Mouse (Mus musculus) midbrain, embryonic 16.5 days (tissue): ENCODE results near the gene Vamp9. TPM values are rescaled to one million over a fixed set of nuclear protein-coding genes. Genes with fewer than 3 reads are reported as not detected.
A peak's percentile ranks its signal among the peaks of the same experiment; 100 is the strongest.

Source experiments
- ATAC-seq: fragments of 200-750 bp; cut with Nextera tagmentation; 2 replicates; pipeline ENCODE4 v1.8.0; 2017; ENCODE audit warnings: moderate TSS enrichment
- H3K27ac ChIP-seq: fragments of 300-500 bp; sonication (generic); 2 replicates; pipeline ENCODE4 v1.5.1; 2014; ENCODE audit warnings: mild to moderate bottlenecking, low read length, mixed read lengths
- H3K27me3 ChIP-seq: fragments of 300-500 bp; sonication (generic); 2 replicates; pipeline ENCODE4 v1.6.1; 2014; ENCODE audit warnings: low read depth, low read length, mixed read lengths; ENCODE audit not compliant: control insufficient read depth, insufficient read depth
- H3K36me3 ChIP-seq: fragments of 300-500 bp; sonication (generic); 2 replicates; pipeline ENCODE4 v1.6.1; 2014; ENCODE audit warnings: mild to moderate bottlenecking, low read length, moderate library complexity, mixed read lengths; ENCODE audit not compliant: control insufficient read depth, insufficient read depth
- H3K4me1 ChIP-seq: fragments of 300-500 bp; sonication (generic); 2 replicates; pipeline ENCODE4 v1.6.1; 2014; ENCODE audit warnings: mild to moderate bottlenecking, low read length, mixed read lengths; ENCODE audit not compliant: control insufficient read depth, insufficient read depth
- H3K4me2 ChIP-seq: fragments of 300-500 bp; sonication (generic); 2 replicates; pipeline ENCODE4 v1.6.1; 2014; ENCODE audit warnings: mild to moderate bottlenecking, low read length, mixed read lengths
- H3K4me3 ChIP-seq: fragments of 300-500 bp; sonication (generic); 2 replicates; pipeline ENCODE4 v1.5.1; 2014; ENCODE audit warnings: low read depth, mild to moderate bottlenecking, low read length, moderate library complexity, mixed read lengths
- H3K9ac ChIP-seq: fragments of 300-500 bp; sonication (generic); 2 replicates; pipeline ENCODE4 v1.6.1; 2014; ENCODE audit warnings: low read depth, low read length, mixed read lengths
- H3K9me3 ChIP-seq: fragments of 300-500 bp; sonication (generic); replicated peaks from 2 replicates; pipeline ENCODE4 v1.6.1; 2014; ENCODE audit warnings: mild to moderate bottlenecking, low read length, mixed read lengths; ENCODE audit not compliant: control insufficient read depth, poor library complexity, severe bottlenecking
- WGBS: fragments of 180-500 bp; shearing (Covaris S2); extraction: QIAGEN DNeasy Blood & Tissue Kit; methylation state at CpG from one replicate; pipeline ENCODE4 v1.1.7; 2014; 5-methylcytosine and 5-hydroxymethylcytosine counted together
- polyA plus RNA-seq: library from polyadenylated mRNA; unstranded; fragments of >200 nt; fragmentation: Nextera tagmentation; extraction: Ambion mirVana; gene quantifications from 2 replicates; pipeline ENCODE4 v1.2.1, GENCODE M21; 2015

The Vamp9 gene
- polyA plus RNA-seq, 1 experiment from 2014 or later = 1.0 TPM

DNA sequence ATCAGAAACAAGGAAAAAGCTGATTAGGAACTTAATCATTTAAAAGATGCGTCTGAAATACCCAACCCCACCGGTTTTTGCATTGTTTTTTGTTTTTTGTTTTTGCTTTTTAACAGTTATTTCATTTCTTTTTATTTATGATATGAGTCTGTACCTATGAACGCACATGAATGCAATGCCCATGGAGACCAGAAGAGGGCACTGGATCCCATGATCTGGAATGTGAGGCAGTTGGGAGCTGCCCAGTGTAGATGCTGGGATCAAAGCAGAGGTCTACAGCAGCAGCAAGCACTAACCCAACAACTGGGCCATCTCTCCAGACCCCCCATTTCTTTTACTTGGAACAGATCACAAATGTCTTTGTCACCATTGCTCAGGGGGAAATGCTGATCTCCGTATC is 21.9 kb downstream of the Vamp9 start:
- H3K4me2 ChIP-seq = no peak overlapping the region
- H3K9ac ChIP-seq = no peak overlapping the region
- no peak overlapping the region for H3K4me3 ChIP-seq
- H3K36me3 ChIP-seq = no peaks in the 10 kb centered on the region
- no peaks in the 10 kb centered on the region for H3K4me1 ChIP-seq
- 44% methylated on average over 4 of the region's 4 CpGs for WGBS
- no peak for ATAC-seq
- no peaks in the 10 kb centered on the region for H3K9me3 ChIP-seq
- H3K27me3 ChIP-seq = no peaks in the 10 kb centered on the region
- no peak overlapping the region for H3K27ac ChIP-seq

DNA sequence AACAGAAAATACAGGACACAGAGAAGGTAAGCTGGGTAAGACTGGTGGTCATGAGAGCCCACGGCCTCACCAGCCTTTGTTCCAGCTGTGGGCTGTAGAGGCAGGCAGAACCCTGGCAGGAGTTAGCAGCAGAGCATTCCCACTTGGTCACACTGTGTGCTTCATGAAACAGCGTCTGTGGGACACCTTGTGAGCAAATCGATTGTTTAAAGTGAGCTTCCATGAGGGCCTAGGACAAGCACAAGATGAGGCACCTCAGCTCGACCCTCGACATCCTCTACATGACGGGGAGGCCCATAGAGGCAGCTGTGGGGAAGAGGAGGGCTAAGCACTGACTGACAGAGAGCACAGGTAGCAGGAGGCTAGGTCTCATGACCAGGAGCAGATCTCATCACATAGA is 25.9 kb downstream of the Vamp9 start:
- Histone ChIP-seq H3K36me3 (no peaks in the 10 kb centered on the region), H3K27me3 (no peaks in the 10 kb centered on the region), H3K4me2 (no peak overlapping the region), H3K4me1 (no peaks in the 10 kb centered on the region), H3K27ac (no peak overlapping the region), H3K9ac (no peak overlapping the region), H3K9me3 (no peaks in the 10 kb centered on the region), H3K4me3 (no peak overlapping the region)
- WGBS = 85% methylated on average over 6 of the region's 6 CpGs
- ATAC-seq = no peak

DNA sequence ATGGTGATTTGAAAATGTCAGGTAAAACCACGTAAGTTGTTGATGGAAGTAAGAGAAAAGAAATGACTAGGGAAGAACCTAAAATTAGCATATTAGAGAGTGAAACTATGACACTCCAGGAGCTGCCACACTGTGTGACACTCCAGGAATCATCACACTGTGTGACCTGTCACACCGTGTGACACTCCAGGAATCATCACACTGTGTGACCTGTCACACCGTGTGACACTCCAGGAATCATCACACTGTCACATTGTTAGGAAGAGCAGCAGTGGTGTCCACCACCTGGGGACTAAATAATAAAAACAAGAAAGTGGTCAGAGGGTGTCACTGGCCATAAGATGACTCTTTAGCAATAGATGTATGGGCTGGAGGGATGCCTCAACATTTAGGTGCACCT is 33.4 kb downstream of the Vamp9 start:
- Histone ChIP-seq H3K4me2 (no peak overlapping the region), H3K27me3 (no peaks in the 10 kb centered on the region), H3K36me3 (no peaks in the 10 kb centered on the region), H3K9me3 (peaks cover 4% of the 10 kb centered on the region; the same call in 1 of the 2 replicates), H3K4me1 (no peaks in the 10 kb centered on the region; the same call in 1 of the 2 replicates), H3K4me3 (no peak overlapping the region), H3K9ac (no peak overlapping the region), H3K27ac (no peak overlapping the region)
- peak; percentile 79 for ATAC-seq
- WGBS = 67% methylated on average over 3 of the region's 3 CpGs

DNA sequence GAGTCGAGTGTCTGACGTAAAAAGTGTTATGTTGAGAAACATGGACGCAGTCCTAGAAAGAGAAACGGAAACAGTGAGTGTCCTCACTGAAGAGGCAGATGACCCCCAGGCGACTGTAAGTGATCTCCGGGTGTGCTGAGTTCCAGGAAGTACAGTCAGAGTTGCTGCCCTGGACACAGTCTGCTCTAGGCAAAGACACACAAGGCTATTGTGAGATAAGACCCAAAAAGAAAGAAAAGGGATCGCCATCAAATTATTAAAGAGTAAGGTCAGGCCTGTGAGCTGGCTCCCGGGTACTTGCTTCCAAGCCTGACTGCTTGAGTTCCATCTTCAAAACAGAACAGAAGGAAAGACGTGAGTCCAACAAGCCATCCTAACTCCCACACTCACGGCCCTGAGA is 35.2 kb downstream of the Vamp9 start:
- no peak overlapping the region for H3K27ac ChIP-seq
- no peak overlapping the region for H3K4me2 ChIP-seq
- H3K4me3 ChIP-seq = no peak overlapping the region
- H3K27me3 ChIP-seq = no peaks in the 10 kb centered on the region
- no peaks in the 10 kb centered on the region; the same call in 1 of the 2 replicates for H3K4me1 ChIP-seq
- 80% methylated on average over 10 of the region's 10 CpGs for WGBS
- peaks cover 7% of the 10 kb centered on the region; the same call in 1 of the 2 replicates for H3K9me3 ChIP-seq
- no peak for ATAC-seq
- 0 out of 2 replicates have a peak, but pooled peaks cover 3% of the 10 kb centered on the region for H3K36me3 ChIP-seq
- H3K9ac ChIP-seq = no peak overlapping the region

DNA sequence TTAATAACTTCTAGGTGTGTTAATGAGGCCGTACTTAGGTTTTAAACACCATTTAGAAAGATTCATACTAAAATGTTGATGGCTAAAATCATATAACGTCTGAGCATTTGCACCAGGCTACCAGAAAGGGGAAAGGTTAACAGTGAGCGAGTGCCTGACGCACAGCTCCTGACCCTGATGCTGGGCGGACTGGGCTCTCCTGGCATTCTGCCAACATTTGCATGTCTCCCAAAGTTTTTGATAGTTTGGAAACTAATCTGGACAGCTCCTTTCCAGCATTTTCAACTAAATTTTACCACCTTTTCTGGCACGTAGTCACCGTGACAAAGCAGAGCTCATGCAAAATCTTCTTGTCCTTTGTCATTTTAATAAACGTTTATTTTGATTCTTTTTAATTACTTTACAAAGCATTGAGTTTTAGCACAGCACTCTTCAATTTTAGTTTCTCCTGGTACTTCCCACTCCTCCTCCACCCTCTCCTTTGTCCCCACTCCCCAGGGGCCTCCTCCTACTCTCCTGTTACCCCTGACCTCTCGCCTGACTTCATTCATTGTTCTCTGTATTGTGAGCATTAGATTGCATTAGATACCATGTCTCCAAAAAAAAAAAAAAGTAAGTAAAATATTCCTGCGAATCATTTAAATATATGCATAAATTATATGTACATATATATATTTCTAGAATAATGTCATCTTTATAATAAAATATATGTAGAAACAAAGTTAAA is 35.9 kb downstream of the Vamp9 start:
- ATAC-seq = no peak
- H3K27me3 ChIP-seq = no peaks in the 10 kb centered on the region
- H3K4me1 ChIP-seq = no peaks in the 10 kb centered on the region; the same call in 1 of the 2 replicates
- no peak overlapping the region for H3K4me3 ChIP-seq
- H3K4me2 ChIP-seq = no peak overlapping the region
- WGBS = 47% methylated on average over 10 of the region's 10 CpGs
- H3K9ac ChIP-seq = no peak overlapping the region
- H3K27ac ChIP-seq = no peak overlapping the region
- H3K9me3 ChIP-seq = peaks cover 7% of the 10 kb centered on the region; the same call in 1 of the 2 replicates
- 0 out of 2 replicates have a peak, but pooled peaks cover 3% of the 10 kb centered on the region for H3K36me3 ChIP-seq

DNA sequence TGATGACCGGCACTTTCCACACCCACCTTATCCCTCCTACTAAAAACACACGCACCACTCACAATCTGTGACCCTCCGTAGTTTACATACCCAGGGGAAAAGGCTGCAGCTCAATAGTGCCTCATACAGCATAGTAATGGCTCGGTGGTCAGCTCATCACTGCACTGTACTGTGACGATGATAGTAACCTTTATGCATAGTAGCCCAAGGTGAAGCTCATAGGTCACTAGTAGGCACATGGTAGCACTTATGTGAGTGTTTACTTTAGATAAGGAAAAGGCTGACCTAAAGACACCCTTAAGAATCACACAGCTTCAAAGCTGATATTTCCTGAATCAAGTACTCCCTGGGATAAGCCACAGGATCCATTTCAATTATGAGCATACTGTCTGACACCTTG is 46.5 kb downstream of the Vamp9 start:
- Histone ChIP-seq H3K27ac (no peak overlapping the region), H3K9me3 (no peaks in the 10 kb centered on the region), H3K36me3 (no peaks in the 10 kb centered on the region), H3K4me2 (no peak overlapping the region), H3K4me1 (0 out of 2 replicates have a peak, but pooled peaks cover 2% of the 10 kb centered on the region), H3K27me3 (no peaks in the 10 kb centered on the region), H3K9ac (no peak overlapping the region), H3K4me3 (no peak overlapping the region)
- ATAC-seq = no peak
- 92% methylated on average over 5 of the region's 5 CpGs for WGBS

DNA sequence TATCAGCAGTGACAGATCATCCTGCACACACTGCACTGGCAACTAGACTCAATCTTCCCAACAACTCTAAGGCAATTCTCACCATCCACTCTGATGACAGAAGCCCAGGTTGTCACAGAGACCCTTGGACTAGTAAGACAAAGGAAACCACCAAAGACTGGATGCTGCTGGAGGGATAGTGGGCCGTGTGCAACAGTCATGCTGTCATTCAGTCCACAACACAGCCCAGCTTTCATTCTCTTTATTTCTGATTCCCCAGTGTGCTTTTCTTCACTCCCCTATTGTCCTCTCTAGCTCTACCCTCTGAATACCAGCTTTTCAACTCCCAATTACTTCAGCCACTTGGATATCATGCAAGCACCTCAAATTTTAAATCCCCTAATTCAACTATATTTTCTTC is 47.8 kb downstream of the Vamp9 start:
- no peak overlapping the region for H3K4me3 ChIP-seq
- H3K9me3 ChIP-seq = no peaks in the 10 kb centered on the region
- WGBS = 23% methylated on average over 1 of the region's 1 CpGs
- peak; percentile 37; the same call in 1 of the 2 replicates for ATAC-seq
- H3K36me3 ChIP-seq = peaks cover 4% of the 10 kb centered on the region; the same call in 1 of the 2 replicates
- no peak overlapping the region for H3K4me2 ChIP-seq
- no peaks in the 10 kb centered on the region for H3K27me3 ChIP-seq
- no peak overlapping the region for H3K27ac ChIP-seq
- no peak overlapping the region for H3K9ac ChIP-seq
- 0 out of 2 replicates have a peak, but pooled peaks cover 2% of the 10 kb centered on the region for H3K4me1 ChIP-seq

DNA sequence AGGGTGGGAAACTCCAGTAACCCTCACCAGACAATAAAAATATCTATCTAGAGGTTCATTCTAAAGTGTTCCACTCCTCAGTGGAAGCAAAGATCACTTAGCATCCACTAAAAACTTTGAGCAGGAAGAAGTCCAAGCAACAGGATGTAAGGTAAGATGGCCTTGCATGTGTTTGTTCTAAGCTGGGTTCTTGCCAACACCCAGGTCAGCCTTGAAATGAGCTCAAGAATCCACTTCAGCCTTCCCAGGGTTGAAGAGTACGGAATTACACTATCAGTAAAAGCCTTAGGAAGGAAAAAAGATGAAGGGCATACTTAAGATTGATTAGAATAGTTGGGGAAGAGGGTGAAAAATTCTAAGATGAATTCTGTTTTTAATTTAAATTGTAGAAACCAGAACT is 52.6 kb downstream of the Vamp9 start:
- 95% methylated on average over 1 of the region's 1 CpGs for WGBS
- Histone ChIP-seq H3K27ac (no peak overlapping the region), H3K27me3 (no peaks in the 10 kb centered on the region), H3K4me3 (no peak overlapping the region), H3K36me3 (peaks cover 9% of the 10 kb centered on the region), H3K4me1 (0 out of 2 replicates have a peak, but pooled peaks cover under 1% of the 10 kb centered on the region), H3K9me3 (no peaks in the 10 kb centered on the region), H3K4me2 (no peak overlapping the region), H3K9ac (no peak overlapping the region)
- no peak for ATAC-seq

DNA sequence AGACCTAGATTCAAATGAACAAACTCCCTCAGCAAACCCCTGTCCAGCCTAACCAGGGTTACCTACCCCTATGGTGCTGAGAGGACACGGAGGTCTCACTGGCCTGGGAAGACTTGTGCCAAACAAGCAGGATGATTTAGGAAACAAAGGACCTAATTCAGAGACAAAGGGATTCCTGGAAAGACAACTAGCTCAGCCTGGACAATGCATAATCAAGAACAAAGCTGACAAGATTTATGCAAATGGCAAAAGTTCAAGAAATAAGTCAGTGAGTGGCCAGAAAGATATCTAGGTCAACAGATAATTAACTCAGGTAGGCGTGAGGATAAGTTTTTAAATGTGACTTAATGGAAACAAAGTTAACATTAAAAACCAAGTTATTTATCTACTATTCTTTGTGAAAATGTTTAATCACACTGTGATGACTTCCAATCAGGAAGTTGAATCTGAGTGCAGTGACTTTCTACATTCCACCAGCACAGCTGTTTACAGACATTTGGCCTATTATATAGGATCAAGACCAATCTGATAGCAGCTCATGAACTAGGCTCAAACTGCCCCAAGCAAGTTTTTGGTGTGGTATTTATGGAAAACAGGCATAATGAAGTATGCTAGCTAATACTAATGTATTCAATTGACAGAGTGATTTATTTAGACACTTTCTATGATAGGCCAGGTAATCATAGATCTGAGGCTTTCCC is 53.3 kb downstream of the Vamp9 start:
- H3K9ac ChIP-seq = no peak overlapping the region
- no peaks in the 10 kb centered on the region for H3K9me3 ChIP-seq
- no peaks in the 10 kb centered on the region for H3K4me1 ChIP-seq
- peaks cover 13% of the 10 kb centered on the region for H3K36me3 ChIP-seq
- H3K27ac ChIP-seq = no peak overlapping the region
- 77% methylated on average over 2 of the region's 2 CpGs for WGBS
- ATAC-seq = no peak
- H3K4me2 ChIP-seq = no peak overlapping the region
- no peaks in the 10 kb centered on the region for H3K27me3 ChIP-seq
- no peak overlapping the region for H3K4me3 ChIP-seq
